Mouse (Mus musculus): Measurements from ENCODE around the gene Hbb-bs.

DNA sequence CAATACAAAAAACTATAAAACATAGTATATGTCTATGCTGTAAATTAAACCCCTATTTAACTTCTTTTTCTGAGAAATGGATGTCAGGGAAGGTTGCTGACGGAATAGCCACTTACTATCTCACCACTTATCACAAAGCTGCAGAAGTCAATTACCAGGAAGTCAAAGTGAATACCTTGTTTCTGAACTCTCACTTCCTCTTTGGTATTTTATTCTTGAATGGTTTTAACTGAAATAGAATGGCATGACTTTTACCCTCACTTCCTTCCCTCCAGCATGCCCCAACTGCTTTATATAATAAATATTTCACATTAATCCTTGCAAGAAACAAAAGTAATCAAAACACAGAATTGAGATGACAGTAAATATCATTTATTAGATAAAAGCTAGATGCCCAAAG lies 15.7 kb downstream of the Hbb-bs start:
- TF ChIP-seq CTCF (IDR thresholded peaks at IDR 0.05; ENCODE audit: control insufficient read depth, insufficient read depth, insufficient read length) (no peak), MAX (IDR thresholded peaks at IDR 0.05) (no peak), FOSL1 (IDR thresholded peaks at IDR 0.05; ENCODE audit: insufficient read depth, low read length, poor library complexity, severe bottlenecking) (no peak), USF1 (IDR thresholded peaks at IDR 0.05; ENCODE audit: low read depth) (no peak)

Measured in C2C12 (cell line).